Mouse (Mus musculus) lung, postnatal 36 days (tissue): ENCODE measurements around the gene Olfr1121.
"Not testable (repeated sequence)": the region's sequence is repeated elsewhere in the genome, so short reads cannot be mapped to it uniquely, and the experiment has no call there.

Experiments
- DNase-seq: peaks from one replicate; pipeline ENCODE4 v3.0.0; 2022; ENCODE audit warnings: mixed read lengths

The Olfr1121 gene

GRCm38 (mm10) chr2:87369595-87369994 is at the start of gene Olfr1121:
Gene Olfr1121, plus strand, starts transcription at chr2:87369895.
- DNase-seq, result no peak

- no peak for DNase-seq
Observed at GRCm38 (mm10) chr2:87354515-87354914, 15.2 kb upstream of the Olfr1121 start, which contains the start of gene Olfr1120. Gene Olfr1120, plus strand, starts transcription at chr2:87354815.

DNA sequence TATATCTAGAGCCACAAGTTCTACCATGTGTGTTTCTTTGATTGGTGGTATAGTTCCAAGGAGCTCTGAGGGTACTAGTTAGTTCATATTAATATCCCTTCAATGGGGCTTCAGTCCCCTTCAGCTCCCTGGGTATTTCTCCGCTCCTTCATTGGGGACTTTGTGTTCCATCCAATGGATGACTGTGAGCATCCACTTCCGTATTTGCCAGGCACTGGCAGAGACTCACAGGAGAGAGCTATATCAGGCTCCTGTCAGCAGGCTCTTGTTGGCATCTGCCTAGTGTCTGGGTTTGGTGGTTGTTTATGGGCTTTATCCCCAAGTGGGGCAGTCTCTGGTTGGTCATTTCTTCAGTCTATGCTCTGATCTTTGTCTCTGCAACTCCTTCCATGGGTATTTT is 9.6 kb upstream of the Olfr1121 start:
- DNase-seq, result not testable (repeated sequence)

DNA sequence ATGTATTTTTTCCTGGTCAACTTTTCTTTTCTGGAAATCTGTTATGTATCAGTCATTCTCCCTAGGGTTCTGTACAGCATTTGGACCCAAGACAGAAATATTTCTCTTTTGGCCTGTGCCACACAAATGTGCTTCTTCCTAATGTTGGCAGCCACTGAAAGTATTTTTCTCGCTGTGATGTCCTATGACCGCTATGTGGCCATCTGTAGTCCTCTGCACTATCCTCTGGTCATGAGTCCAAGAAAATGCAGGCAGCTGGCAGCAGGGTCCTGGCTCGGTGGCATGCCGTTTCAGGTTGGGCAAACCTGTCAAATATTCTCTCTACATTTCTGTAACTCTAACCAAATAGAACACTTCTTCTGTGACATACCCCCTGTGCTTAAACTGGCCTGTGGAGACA is 2.0 kb downstream of the Olfr1121 start:
- no peak for DNase-seq

GRCm38 (mm10) chr2:87383935-87384334 is 14.2 kb downstream of the Olfr1121 start:
- no peak for DNase-seq

DNA sequence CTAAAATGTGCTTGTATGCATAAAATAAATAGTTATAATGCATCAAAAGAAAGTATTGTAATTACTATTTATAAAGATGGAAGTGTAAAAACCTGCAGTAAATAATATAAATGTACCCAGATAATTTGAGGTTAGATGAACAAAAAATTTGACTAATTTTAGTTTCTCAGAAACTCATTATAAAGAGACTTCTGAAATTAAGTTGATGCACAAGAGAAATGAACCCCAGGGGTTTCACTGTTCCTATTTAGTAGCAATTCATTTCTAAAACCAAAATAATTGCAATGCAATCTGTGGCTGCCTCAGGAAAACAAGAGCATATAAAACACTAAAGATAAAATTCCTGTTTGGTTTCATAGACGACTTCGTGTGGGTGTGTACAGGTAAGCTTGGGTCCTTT is 15.9 kb downstream of the Olfr1121 start, which contains the start of gene Olfr1122:
Gene Olfr1122 (plus strand): TSS at position 301 of the 400 bp plus-strand sequence.
- no peak for DNase-seq

DNA sequence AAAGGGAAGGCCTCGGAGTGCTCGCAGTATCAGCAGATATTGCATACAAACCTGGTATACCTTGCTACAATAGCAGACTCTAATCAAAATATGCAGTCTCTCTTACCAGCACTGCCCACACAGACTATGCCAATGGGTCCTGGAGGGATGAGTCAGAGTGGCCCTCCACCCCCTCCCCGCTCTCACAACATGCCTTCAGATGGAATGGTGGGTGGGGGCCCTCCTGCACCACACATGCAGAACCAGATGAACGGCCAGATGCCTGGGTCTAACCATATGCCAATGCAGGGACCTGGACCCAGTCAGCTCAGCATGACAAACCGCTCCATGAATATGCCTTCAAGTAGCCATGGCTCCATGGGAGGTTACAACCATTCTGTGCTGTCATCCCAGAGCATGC is 23.9 kb downstream of the Olfr1121 start:
- DNase-seq, result not testable (repeated sequence)

GRCm38 (mm10) chr2:87394686-87395085 is 25.0 kb downstream of the Olfr1121 start:
- not testable (repeated sequence) for DNase-seq

GRCm38 (mm10) chr2:87416335-87416734 is 46.6 kb downstream of the Olfr1121 start, which contains the start of gene Olfr1123:
Gene Olfr1123, plus strand, starts transcription at chr2:87416635.
- no peak for DNase-seq
